Mouse (Mus musculus): Measurements from ENCODE around the gene Zscan2.

The Zscan2 gene

GRCm38 (mm10) chr7:80885666-80886065 lies 24.9 kb downstream of the Zscan2 start:
- DNase-seq (ENCODE audit: low read depth, low spot score) = peak; percentile 42

GRCm38 (mm10) chr7:80888595-80888994 lies 27.9 kb downstream of the Zscan2 start:
- DNase-seq (ENCODE audit: low read depth, low spot score) = no peak

GRCm38 (mm10) chr7:80889021-80889511 lies 28.3 kb downstream of the Zscan2 start:
- no peak for DNase-seq (ENCODE audit: low read depth, low spot score)

GRCm38 (mm10) chr7:80889841-80890241 lies 29.1 kb downstream of the Zscan2 start:
- DNase-seq (ENCODE audit: low read depth, low spot score) = peak; percentile 66

- DNase-seq (ENCODE audit: low read depth, low spot score) = no peak
Measured at GRCm38 (mm10) chr7:80893086-80893752, 32.5 kb downstream of the Zscan2 start.

- DNase-seq (ENCODE audit: low read depth, low spot score) = no peak
Measured at GRCm38 (mm10) chr7:80893753-80894129, 33.0 kb downstream of the Zscan2 start.

- no peak for DNase-seq (ENCODE audit: low read depth, low spot score)
Measured at GRCm38 (mm10) chr7:80894196-80894595, 33.5 kb downstream of the Zscan2 start.

GRCm38 (mm10) chr7:80894815-80895519 lies 34.2 kb downstream of the Zscan2 start:
- DNase-seq (ENCODE audit: low read depth, low spot score) = no peak

GRCm38 (mm10) chr7:80897134-80897533 lies 36.4 kb downstream of the Zscan2 start:
- no peak for DNase-seq (ENCODE audit: low read depth, low spot score)

GRCm38 (mm10) chr7:80897721-80898120 lies 37.0 kb downstream of the Zscan2 start:
- DNase-seq (ENCODE audit: low read depth, low spot score) = no peak

GRCm38 (mm10) chr7:80900944-80901501 lies 40.3 kb downstream of the Zscan2 start, which contains the start of gene Wdr73:
Wdr73 (minus strand) TSS chr7:80901269.
- peak; percentile 92 for DNase-seq (ENCODE audit: low read depth, low spot score)

GRCm38 (mm10) chr7:80901541-80902274 lies 41.0 kb downstream of the Zscan2 start:
- no peak for DNase-seq (ENCODE audit: low read depth, low spot score)

GRCm38 (mm10) chr7:80903625-80904422 lies 43.1 kb downstream of the Zscan2 start:
- no peak for DNase-seq (ENCODE audit: low read depth, low spot score)

GRCm38 (mm10) chr7:80904921-80905515 lies 44.3 kb downstream of the Zscan2 start, which contains the start of gene Nmb:
Nmb (minus strand) TSS chr7:80905076.
- DNase-seq (ENCODE audit: low read depth, low spot score) = no peak

GRCm38 (mm10) chr7:80911053-80911452 lies 50.3 kb downstream of the Zscan2 start:
- DNase-seq (ENCODE audit: low read depth, low spot score) = no peak

- DNase-seq (ENCODE audit: low read depth, low spot score) = no peak
Measured at GRCm38 (mm10) chr7:80912496-80912895, 51.8 kb downstream of the Zscan2 start.

- no peak for DNase-seq (ENCODE audit: low read depth, low spot score)
Measured at GRCm38 (mm10) chr7:80917916-80918465, 57.3 kb downstream of the Zscan2 start.

GRCm38 (mm10) chr7:80918982-80919646 lies 58.4 kb downstream of the Zscan2 start:
- peak; percentile 27 for DNase-seq (ENCODE audit: low read depth, low spot score)

GRCm38 (mm10) chr7:80919647-80920008 lies 58.9 kb downstream of the Zscan2 start:
- no peak for DNase-seq (ENCODE audit: low read depth, low spot score)

GRCm38 (mm10) chr7:80923165-80923564 lies 62.4 kb downstream of the Zscan2 start:
- DNase-seq (ENCODE audit: low read depth, low spot score) = no peak

Measured in A20 (cell line).